12 mouse cellular contexts compared by ENCODE assay signal in the genomic region with DNA sequence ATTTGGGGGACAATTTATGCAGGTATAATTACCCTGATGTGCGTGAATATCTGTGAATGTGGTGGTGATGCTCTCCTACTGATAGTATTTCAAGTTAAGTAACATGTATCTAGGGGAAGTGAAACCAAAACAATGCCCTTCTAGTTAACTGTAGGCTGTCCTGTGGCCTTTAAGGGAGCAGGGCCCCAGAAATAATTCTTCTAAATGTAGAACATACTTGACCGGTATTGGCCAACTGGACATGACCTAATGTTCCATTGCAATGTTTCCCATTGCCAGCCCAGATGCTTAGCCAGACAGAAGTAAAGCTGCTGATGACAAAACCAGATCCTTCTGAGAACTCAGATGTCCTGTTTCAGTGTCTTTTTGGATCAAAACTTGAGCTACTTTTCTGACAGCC. TPM values are rescaled to one million over a fixed set of nuclear protein-coding genes. Genes with fewer than 3 reads are reported as not detected.
DNase-seq lines count a peak whose midpoint lies in the region; ATAC-seq and TF ChIP-seq lines count a peak whose summit lies in the region.
"Had no signal": no experiment of that assay in that cellular context is flagged by ENCODE, and none has a peak within 500 bp of the region (broad histone marks: within the 10 kb centered on the region; RNA-seq: fewer than 3 reads in every experiment).

No protein-coding gene starts in this region.

- no peaks in the 10 kb centered on the region for H3K9me3 ChIP-seq in liver, postnatal 0 days (ENCODE audit: low read length)
- no peaks in the 10 kb centered on the region for H3K9me3 ChIP-seq in liver, embryonic 12.5 days (replicated peaks)

- H3K4me2 ChIP-seq in liver, postnatal 0 days (ENCODE audit: low read depth, low read length): 0 out of 2 replicates have a peak overlapping the region, but pooled peaks have one; percentile 14
- no peak overlapping the region for H3K4me2 ChIP-seq in liver, embryonic 12.5 days

- no peaks in the 10 kb centered on the region for H3K36me3 ChIP-seq in liver, postnatal 0 days (replicated peaks; ENCODE audit: insufficient read depth, low read length)
- no peaks in the 10 kb centered on the region for H3K36me3 ChIP-seq in liver, embryonic 12.5 days
- no peaks in the 10 kb centered on the region for H3K36me3 ChIP-seq in small intestine, adult 2 months (ENCODE audit: control insufficient read depth, insufficient read depth, low read length)

- TF ChIP-seq CTCF in liver, postnatal 0 days (IDR thresholded peaks at IDR 0.05; ENCODE audit: low read depth): no peak
- no peak for TF ChIP-seq CTCF in small intestine, adult 2 months (IDR thresholded peaks at IDR 0.05; ENCODE audit: extremely low read depth, insufficient read length, insufficient replicate concordance, low read depth, low read length)

- no peaks in the 10 kb centered on the region for H3K27me3 ChIP-seq in liver, postnatal 0 days (ENCODE audit: insufficient read depth, low read length)
- H3K27me3 ChIP-seq in liver, embryonic 12.5 days (replicated peaks): no peaks in the 10 kb centered on the region
- no peaks in the 10 kb centered on the region for H3K27me3 ChIP-seq in small intestine, adult 2 months (ENCODE audit: control insufficient read depth, insufficient read depth, low read length)

- no peaks in the 10 kb centered on the region for H3K4me1 ChIP-seq in liver, postnatal 0 days (ENCODE audit: insufficient read depth)
- H3K4me1 ChIP-seq in liver, embryonic 12.5 days: no peaks in the 10 kb centered on the region
- no peaks in the 10 kb centered on the region; the same call in 1 of the 2 replicates for H3K4me1 ChIP-seq in small intestine, adult 2 months (ENCODE audit: control insufficient read depth, insufficient read depth, insufficient read length, low read length)

- peak; percentile 96 for DNase-seq in heart, adult 11 months
- DNase-seq in heart, postnatal 4 days: no peak
- DNase-seq in liver, postnatal 0 days: peak; percentile 21
- no peak for DNase-seq in cerebellum, postnatal 14 days
- DNase-seq in cerebellum, adult 9-11 months: no peak
- DNase-seq: thymus, postnatal 4 days had no signal

- peak; percentile 70 for ATAC-seq in liver, postnatal 0 days
- no peak for ATAC-seq in liver, embryonic 12.5 days
- ATAC-seq in hematopoietic stem cell, adult 5-6 weeks (replicated peaks in 1 of 2; ENCODE audit: insufficient read depth in 1 of 2, low FRiP score in 2 of 2, low TSS enrichment in 1 of 2, low read depth in 1 of 2, poor library complexity in 2 of 2, severe bottlenecking in 2 of 2): peak; percentile 67 to 70; a peak in 3 of 4 replicates
- ATAC-seq: intestine, embryonic 16.5 days; midbrain, embryonic 16.5 days had no signal

- 0 out of 2 replicates have a peak overlapping the region, but pooled peaks have one; percentile 46 for H3K27ac ChIP-seq in liver, postnatal 0 days (ENCODE audit: low read depth)
- H3K27ac ChIP-seq in liver, embryonic 12.5 days: no peak overlapping the region
- H3K27ac ChIP-seq in small intestine, adult 2 months (ENCODE audit: insufficient read depth, low read depth, low read length): peak overlapping the region; percentile 53; the same call in 1 of the 2 replicates
- H3K27ac ChIP-seq: liver, embryonic 14.5 days had no signal

- WGBS in liver, postnatal 0 days (ENCODE audit: insufficient replicate concordance): 69% methylated on average over 2 of the region's 2 CpGs
- WGBS in liver, embryonic 12.5 days (ENCODE audit: insufficient replicate concordance): 73% methylated on average over 2 of the region's 2 CpGs
- 68% methylated on average over 2 of the region's 2 CpGs for WGBS in small intestine, adult 2 months

- H3K9ac ChIP-seq in liver, postnatal 0 days (replicated peaks): no peak overlapping the region
- no peak overlapping the region for H3K9ac ChIP-seq in liver, embryonic 12.5 days
- H3K9ac ChIP-seq: liver, embryonic 14.5 days had no signal

- peak; percentile 21; the same call in 1 of the 2 replicates for TF ChIP-seq EP300 in liver, postnatal 0 days (IDR thresholded peaks at IDR 0.05; ENCODE audit: low read depth)

- no peak for TF ChIP-seq POLR2A in small intestine, adult 2 months (IDR thresholded peaks at IDR 0.05; ENCODE audit: low read depth, low read length)

- H3K4me3 ChIP-seq in liver, postnatal 0 days (ENCODE audit: low read depth, low read length): no peak overlapping the region
- no peak overlapping the region for H3K4me3 ChIP-seq in liver, embryonic 12.5 days
- H3K4me3 ChIP-seq in small intestine, adult 2 months (ENCODE audit: low read depth, low read length): no peak overlapping the region

RNA-seq across cellular contexts. Expression of a gene that starts 54.9 kb away (rescaled TPM):
- total RNA-seq in heart, postnatal 4 days (2021): 1 to 10 TPM; 4.1 to 5.7 TPM
- 2.9 and 3.2 TPM in 2 replicates for polyA plus RNA-seq in liver, postnatal 0 days (2015; fragmentation: Nextera tagmentation; extraction: Ambion mirVana)
- polyA plus RNA-seq in liver, embryonic 12.5 days (2016; fragmentation: Nextera tagmentation; extraction: Ambion mirVana): 2.6 and 2.7 TPM in 2 replicates
- 11.6 and 24.8 TPM in 2 replicates for total RNA-seq in hematopoietic stem cell, adult 5-6 weeks (2017)
- 0.47 and 0.68 TPM in 2 replicates for polyA plus RNA-seq in small intestine, adult 2 months (2012; rRNA removed)

Comparison
In these comparisons a context has a peak if more than half of its experiments do, and no peak if none do; other contexts are left out.
1. DNase-seq: peak in heart, adult 11 months (single experiment) and liver, postnatal 0 days (single experiment); none in heart, postnatal 4 days (single experiment), cerebellum, postnatal 14 days (0 of 2) and cerebellum, adult 9-11 months (single experiment).